Mouse (Mus musculus) erythroblast, embryonic 14.5 days (primary cell): ENCODE results near the gene Gm17334.

ENCODE experiments used
- GATA1 ChIP-seq: IDR thresholded peaks from 2 replicates; pipeline ENCODE4 v1.6.1; 2012; ENCODE audit warnings: low read length, inconsistent platforms, mixed read lengths
- TAL1 ChIP-seq: IDR thresholded peaks from 3 replicates; pipeline ENCODE4 v1.6.1; 2012; ENCODE audit warnings: low read length, inconsistent platforms, mixed read lengths

GRCm38 (mm10) chr11:53774659-53775255 lies 1.8 kb upstream of the Gm17334 start:
- TF ChIP-seq GATA1 (no peak), TAL1 (no peak)
